In genomic region chr2:128393401-128393800, GRCm38 (mm10) we compare ENCODE assay signal across 15 mouse cellular contexts.
A peak's percentile ranks its signal among the peaks of the same experiment; 100 is the strongest.
DNase-seq lines count a peak whose midpoint lies in the region; ATAC-seq and TF ChIP-seq lines count a peak whose summit lies in the region.
"Had no signal": no experiment of that assay in that cellular context is flagged by ENCODE, and none has a peak within 500 bp of the region (broad histone marks: within the 10 kb centered on the region; RNA-seq: fewer than 3 reads in every experiment).

No protein-coding gene starts in this region.

- no peak overlapping the region for H3K27ac ChIP-seq in heart, postnatal 0 days (ENCODE audit: low read depth)
- H3K27ac ChIP-seq: forebrain, embryonic 13.5 days; kidney, embryonic 15.5 days; layer of hippocampus, adult 2 months; liver, embryonic 14.5 days had no signal

- no peaks in the 10 kb centered on the region for H3K9me3 ChIP-seq in heart, postnatal 0 days (replicated peaks; ENCODE audit: control insufficient read depth, low read length)
- H3K9me3 ChIP-seq: forebrain, embryonic 13.5 days; kidney, embryonic 15.5 days had no signal

- H3K4me3 ChIP-seq in heart, postnatal 0 days (ENCODE audit: low read depth, low read length), result no peak overlapping the region
- H3K4me3 ChIP-seq: forebrain, embryonic 13.5 days; kidney, embryonic 15.5 days; layer of hippocampus, adult 2 months had no signal

- no peak for ATAC-seq in heart, postnatal 0 days (ENCODE audit: insufficient read depth, low read depth)
- no peak for ATAC-seq in erythroid progenitor cell, adult 5-6 weeks (replicated peaks; ENCODE audit: low FRiP score, poor library complexity, severe bottlenecking)
- ATAC-seq: forebrain, embryonic 13.5 days had no signal

- no peaks in the 10 kb centered on the region for H3K36me3 ChIP-seq in heart, postnatal 0 days (replicated peaks; ENCODE audit: control insufficient read depth, insufficient read depth, low read length)
- H3K36me3 ChIP-seq: kidney, embryonic 15.5 days had no signal

- H3K9ac ChIP-seq in heart, postnatal 0 days (replicated peaks; ENCODE audit: low read depth, low read length), result 0 out of 2 replicates have a peak overlapping the region, but pooled peaks have one; percentile 37
- H3K9ac ChIP-seq: forebrain, embryonic 13.5 days; kidney, embryonic 15.5 days; liver, embryonic 14.5 days had no signal

- no peaks in the 10 kb centered on the region for H3K27me3 ChIP-seq in heart, postnatal 0 days (ENCODE audit: control insufficient read depth, insufficient read depth, low read length)

- WGBS in heart, postnatal 0 days, result 35% methylated on average over 8 of the region's 8 CpGs

- no peak for TF ChIP-seq CTCF in heart, postnatal 0 days (IDR thresholded peaks at IDR 0.05; ENCODE audit: low read depth)

- no peak for TF ChIP-seq EP300 in heart, postnatal 0 days (IDR thresholded peaks at IDR 0.05; ENCODE audit: low read depth)

- DNase-seq in heart, postnatal 0 days (ENCODE audit: low spot score), result no peak
- DNase-seq in heart, adult 18-20 months, result no peak
- DNase-seq in A20 (ENCODE audit: low read depth, low spot score), result peak; percentile 59
- peak; percentile 20 for DNase-seq in NIH3T3 (ENCODE audit: low read depth)
- peak; percentile 55 for DNase-seq in induced T-regulatory cell, adult 2 months (ENCODE audit: low read depth)
- no peak for DNase-seq in left cerebral cortex, adult 18-20 months (ENCODE audit: low spot score in 2 of 2)
- DNase-seq: adrenal gland, postnatal 25 days; cerebellum, adult 11-12 months; lung, postnatal 4 days; right cerebral cortex, postnatal 4 days had no signal

- H3K4me2 ChIP-seq in heart, postnatal 0 days (ENCODE audit: low read depth, low read length), result peak overlapping the region; percentile 34
- H3K4me2 ChIP-seq: forebrain, embryonic 13.5 days; kidney, embryonic 15.5 days had no signal

- H3K4me1 ChIP-seq in heart, postnatal 0 days (ENCODE audit: control insufficient read depth, insufficient read depth), result peaks cover 32% of the 10 kb centered on the region

Comparison
In these comparisons a context has a peak if more than half of its experiments do, and no peak if none do; other contexts are left out.
1. DNase-seq: peak in A20 (single experiment), NIH3T3 (single experiment) and induced T-regulatory cell, adult 2 months (single experiment); none in heart, postnatal 0 days (single experiment), heart, adult 18-20 months (0 of 2) and left cerebral cortex, adult 18-20 months (0 of 2).